Mouse (Mus musculus) spleen, adult 12 weeks (tissue): ENCODE measurements around the gene Gm26920.
A peak's percentile ranks its signal among the peaks of the same experiment; 100 is the strongest.
"Not testable (repeated sequence)": the region's sequence is repeated elsewhere in the genome, so short reads cannot be mapped to it uniquely, and the experiment has no call there.

ENCODE experiments used
- DNase-seq: peaks from one replicate; pipeline ENCODE4 v3.0.0; 2022; ENCODE audit warnings: low spot score

Gene Gm26920

GRCm38 (mm10) chr7:30090092-30090969 lies at the start of gene Gm26920, which contains the start of gene Zfp566:
TSS of gene Gm26920 (minus strand) at chr7:30090410.
TSS of gene Zfp566 (minus strand) at chr7:30090527.
- DNase-seq, result peak; percentile 87

GRCm38 (mm10) chr7:30136826-30137225 lies 46.6 kb upstream of the Gm26920 start:
- DNase-seq, result no peak

GRCm38 (mm10) chr7:30132396-30132795 lies 42.2 kb upstream of the Gm26920 start:
- no peak for DNase-seq

- no peak for DNase-seq
Observed at GRCm38 (mm10) chr7:30129900-30130299, 39.7 kb upstream of the Gm26920 start.

- no peak for DNase-seq
Observed at GRCm38 (mm10) chr7:30122188-30122530, 31.9 kb upstream of the Gm26920 start.

GRCm38 (mm10) chr7:30121308-30122187 lies 31.3 kb upstream of the Gm26920 start, which contains the start of gene Zfp382:
TSS of gene Zfp382 (plus strand) at chr7:30121942.
- peak; percentile 80 for DNase-seq

- DNase-seq, result not testable (repeated sequence)
Observed at GRCm38 (mm10) chr7:30117935-30118334, 27.7 kb upstream of the Gm26920 start.

GRCm38 (mm10) chr7:30116076-30116475 lies 25.9 kb upstream of the Gm26920 start:
- DNase-seq, result no peak

- no peak for DNase-seq
Observed at GRCm38 (mm10) chr7:30099297-30099696, 9.1 kb upstream of the Gm26920 start.

GRCm38 (mm10) chr7:30095551-30096125 lies 5.4 kb upstream of the Gm26920 start:
- DNase-seq, result no peak

GRCm38 (mm10) chr7:30094646-30095429 lies 4.6 kb upstream of the Gm26920 start, which contains the start of gene Zfp260:
TSS of gene Zfp260 (plus strand) at chr7:30094777.
- peak; percentile 67 for DNase-seq

- DNase-seq, result no peak
Observed at GRCm38 (mm10) chr7:30093918-30094415, 3.8 kb upstream of the Gm26920 start.

- no peak for DNase-seq
Observed at GRCm38 (mm10) chr7:30092666-30093065, 2.5 kb upstream of the Gm26920 start.

GRCm38 (mm10) chr7:30090970-30091585 lies 868 bp upstream of the Gm26920 start:
- no peak for DNase-seq

GRCm38 (mm10) chr7:30089405-30089804 lies 805 bp downstream of the Gm26920 start:
- DNase-seq, result no peak

GRCm38 (mm10) chr7:30086524-30086923 lies 3.7 kb downstream of the Gm26920 start:
- no peak for DNase-seq

GRCm38 (mm10) chr7:30072146-30073028 lies 17.8 kb downstream of the Gm26920 start, which contains the start of gene Zfp82:
TSS of gene Zfp82 (minus strand) at chr7:30072900.
- DNase-seq, result peak; percentile 67

GRCm38 (mm10) chr7:30064622-30065021 lies 25.6 kb downstream of the Gm26920 start:
- DNase-seq, result no peak

- peak; percentile 13 for DNase-seq
Observed at GRCm38 (mm10) chr7:30062478-30062877, 27.7 kb downstream of the Gm26920 start.

GRCm38 (mm10) chr7:30060341-30060740 lies 29.9 kb downstream of the Gm26920 start:
- no peak for DNase-seq
